Mouse (Mus musculus): ENCODE results near the gene Vmn1r128. TPM values are rescaled to one million over a fixed set of nuclear protein-coding genes. Genes with fewer than 3 reads are reported as not detected.
"Not testable (repeated sequence)": the region's sequence is repeated elsewhere in the genome, so short reads cannot be mapped to it uniquely, and the experiment has no call there.

Vmn1r128 gene
- not detected in 2 replicates for polyA plus RNA-seq (2015; fragmentation: Nextera tagmentation; extraction: Ambion mirVana)

DNA sequence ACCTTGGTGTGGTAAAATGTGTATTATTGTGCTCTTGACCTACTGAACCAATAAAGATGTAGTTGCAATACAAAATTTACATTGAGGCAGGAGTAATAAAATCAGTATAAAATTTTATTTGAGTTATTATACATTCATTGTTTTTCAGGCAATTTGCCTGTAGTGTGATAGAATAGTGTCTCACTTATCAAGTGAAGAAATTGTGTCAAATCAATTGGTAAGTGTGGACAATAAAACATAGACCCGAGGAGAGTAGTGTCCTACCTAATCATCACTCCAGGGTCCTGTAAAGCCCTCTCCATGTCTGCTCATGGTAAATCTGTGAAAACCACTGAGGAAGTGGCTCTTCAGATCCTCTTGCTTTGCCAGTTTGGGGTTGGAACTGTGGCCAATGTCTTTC is at the start of gene Vmn1r128:
Gene Vmn1r128 (plus strand): TSS at position 301 of the 400 bp plus-strand sequence.
- WGBS = 69% methylated on average over 1 of the region's 1 CpGs
- ATAC-seq; H3K4me3 ChIP-seq (ENCODE audit: low read depth, low read length); H3K4me2 ChIP-seq (ENCODE audit: low read length); H3K36me3 ChIP-seq (ENCODE audit: control insufficient read depth, insufficient read depth, low read length); H3K4me1 ChIP-seq (ENCODE audit: control insufficient read depth, insufficient read depth, low read length); H3K9me3 ChIP-seq (replicated peaks; ENCODE audit: control insufficient read depth, low read length, poor library complexity, severe bottlenecking); H3K27ac ChIP-seq (ENCODE audit: low read length); H3K9ac ChIP-seq (ENCODE audit: low read depth, low read length); H3K27me3 ChIP-seq (ENCODE audit: control insufficient read depth, insufficient read depth, low read depth, low read length): not testable (repeated sequence)

DNA sequence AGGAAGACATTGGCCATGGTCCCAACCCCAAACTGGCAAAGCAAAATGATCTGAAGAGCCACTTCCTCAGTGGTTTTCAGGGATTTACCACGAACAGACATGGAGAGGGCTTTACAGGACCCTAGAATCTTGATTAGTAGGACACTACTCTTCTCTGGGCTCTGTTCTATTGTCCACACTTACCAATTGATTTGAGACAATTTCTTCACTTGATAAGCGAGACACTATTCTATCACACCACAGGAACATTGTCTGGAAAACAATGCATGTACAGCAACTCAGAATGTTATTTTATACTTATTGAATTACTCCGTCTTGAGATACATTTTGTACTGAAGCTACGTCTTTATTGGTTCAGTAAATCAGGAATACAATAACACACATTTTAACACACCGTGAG is 47.8 kb upstream of the Vmn1r128 start, which contains the start of gene Vmn1r126:
Gene Vmn1r126 (minus strand): TSS at position 101 of the 400 bp plus-strand sequence.
- H3K4me1 ChIP-seq (ENCODE audit: control insufficient read depth, insufficient read depth, low read length); H3K36me3 ChIP-seq (ENCODE audit: control insufficient read depth, insufficient read depth, low read length); H3K9ac ChIP-seq (ENCODE audit: low read depth, low read length); H3K9me3 ChIP-seq (replicated peaks; ENCODE audit: control insufficient read depth, low read length, poor library complexity, severe bottlenecking); H3K27me3 ChIP-seq (ENCODE audit: control insufficient read depth, insufficient read depth, low read depth, low read length); H3K4me2 ChIP-seq (ENCODE audit: low read length); H3K4me3 ChIP-seq (ENCODE audit: low read depth, low read length); ATAC-seq; H3K27ac ChIP-seq (ENCODE audit: low read length): not testable (repeated sequence)
- WGBS = no CpG with 5 or more reads among the region's 5 CpGs

DNA sequence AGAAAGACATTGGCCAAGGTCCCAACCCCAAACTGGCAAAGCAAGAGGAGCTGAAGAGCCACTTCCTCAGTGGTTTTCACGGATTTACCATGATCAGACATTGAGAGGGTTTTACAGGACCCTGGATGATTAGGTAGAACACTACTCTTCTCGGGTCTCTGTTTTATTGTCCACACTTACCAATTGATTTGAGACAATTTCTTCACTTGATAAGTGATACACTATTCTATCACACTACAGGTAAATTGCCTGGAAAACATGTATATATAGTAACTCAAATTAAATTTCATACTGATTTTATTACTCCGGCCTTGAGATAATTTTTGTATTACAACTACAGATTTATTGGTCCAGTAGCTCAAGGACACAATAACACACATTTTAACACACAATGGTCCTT is 29.4 kb upstream of the Vmn1r128 start, which contains the start of gene Vmn1r127:
Gene Vmn1r127 (minus strand): TSS at position 101 of the 400 bp plus-strand sequence.
- WGBS = no CpG with 5 or more reads among the region's 3 CpGs
- ATAC-seq; H3K27me3 ChIP-seq (ENCODE audit: control insufficient read depth, insufficient read depth, low read depth, low read length); H3K4me3 ChIP-seq (ENCODE audit: low read depth, low read length); H3K4me2 ChIP-seq (ENCODE audit: low read length); H3K9me3 ChIP-seq (replicated peaks; ENCODE audit: control insufficient read depth, low read length, poor library complexity, severe bottlenecking); H3K36me3 ChIP-seq (ENCODE audit: control insufficient read depth, insufficient read depth, low read length); H3K9ac ChIP-seq (ENCODE audit: low read depth, low read length); H3K27ac ChIP-seq (ENCODE audit: low read length); H3K4me1 ChIP-seq (ENCODE audit: control insufficient read depth, insufficient read depth, low read length): not testable (repeated sequence)

DNA sequence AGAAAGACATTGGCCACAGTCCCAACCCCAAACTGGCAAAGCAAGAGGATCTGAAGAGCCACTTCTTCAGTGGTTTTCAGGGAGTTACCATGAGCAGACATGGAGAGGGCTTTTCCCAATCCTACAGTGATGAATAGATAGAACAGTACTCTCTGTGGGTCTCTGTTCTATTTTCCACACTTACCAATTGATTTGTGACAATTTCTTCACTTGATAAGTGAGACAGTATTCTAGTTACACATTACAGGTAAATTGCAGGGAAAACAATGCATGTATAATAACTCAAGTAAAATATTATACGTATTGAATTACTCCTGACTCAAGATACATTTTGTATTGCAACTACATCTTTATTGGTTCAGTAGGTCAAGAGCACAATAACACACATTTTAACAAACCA is 12.0 kb downstream of the Vmn1r128 start, which contains the start of gene Vmn1r129:
Gene Vmn1r129 (minus strand): TSS at position 101 of the 400 bp plus-strand sequence.
- not testable (repeated sequence) for H3K9ac ChIP-seq (ENCODE audit: low read depth, low read length); H3K4me1 ChIP-seq (ENCODE audit: control insufficient read depth, insufficient read depth, low read length); ATAC-seq; H3K9me3 ChIP-seq (replicated peaks; ENCODE audit: control insufficient read depth, low read length, poor library complexity, severe bottlenecking); H3K27ac ChIP-seq (ENCODE audit: low read length); H3K27me3 ChIP-seq (ENCODE audit: control insufficient read depth, insufficient read depth, low read depth, low read length); H3K4me2 ChIP-seq (ENCODE audit: low read length); H3K36me3 ChIP-seq (ENCODE audit: control insufficient read depth, insufficient read depth, low read length); H3K4me3 ChIP-seq (ENCODE audit: low read depth, low read length)
- whole genome bisulfite sequencing = no CpG with 5 or more reads among the region's 1 CpGs

Other genes with a start within 250 kb of the Vmn1r128 start
- gene Vmn1r122, start 215.2 kb upstream of the Vmn1r128 start, polyA plus RNA-seq (2015; fragmentation: Nextera tagmentation; extraction: Ambion mirVana) = not detected in 2 replicates
- not detected in 2 replicates for gene Vmn1r123, start 187.2 kb upstream of the Vmn1r128 start, polyA plus RNA-seq (2015; fragmentation: Nextera tagmentation; extraction: Ambion mirVana)
- not detected in 2 replicates for gene Gm5157, start 158.9 kb upstream of the Vmn1r128 start, polyA plus RNA-seq (2015; fragmentation: Nextera tagmentation; extraction: Ambion mirVana)
- gene Vmn1r124, start 88.8 kb upstream of the Vmn1r128 start, polyA plus RNA-seq (2015; fragmentation: Nextera tagmentation; extraction: Ambion mirVana) = not detected in 2 replicates
- gene Vmn1r125, start 77.2 kb upstream of the Vmn1r128 start, polyA plus RNA-seq (2015; fragmentation: Nextera tagmentation; extraction: Ambion mirVana) = not detected in 2 replicates
- not detected in 2 replicates for gene Vmn1r126, start 47.9 kb upstream of the Vmn1r128 start, polyA plus RNA-seq (2015; fragmentation: Nextera tagmentation; extraction: Ambion mirVana)
- gene Vmn1r127, start 29.5 kb upstream of the Vmn1r128 start, polyA plus RNA-seq (2015; fragmentation: Nextera tagmentation; extraction: Ambion mirVana) = not detected in 2 replicates
- gene Vmn1r129, start 11.9 kb downstream of the Vmn1r128 start, polyA plus RNA-seq (2015; fragmentation: Nextera tagmentation; extraction: Ambion mirVana) = not detected in 2 replicates
- not detected in 2 replicates for gene Gm6882, start 83.4 kb downstream of the Vmn1r128 start, polyA plus RNA-seq (2015; fragmentation: Nextera tagmentation; extraction: Ambion mirVana)
- not detected in 2 replicates for gene Vmn1r130, start 162.4 kb downstream of the Vmn1r128 start, polyA plus RNA-seq (2015; fragmentation: Nextera tagmentation; extraction: Ambion mirVana)
- gene Vmn1r131, start 196.7 kb downstream of the Vmn1r128 start, polyA plus RNA-seq (2015; fragmentation: Nextera tagmentation; extraction: Ambion mirVana) = not detected in 2 replicates